Mouse (Mus musculus) C2C12 (cell line): ENCODE data around the gene Slc22a15. TPM values are rescaled to one million over a fixed set of nuclear protein-coding genes. Genes with fewer than 3 reads are reported as not detected.
"Not testable (repeated sequence)": the region's sequence is repeated elsewhere in the genome, so short reads cannot be mapped to it uniquely, and the experiment has no call there.

Experiments
- H3K27me3 ChIP-seq: one replicate; pipeline ENCODE4 v1.6.1; 2011; ENCODE audit not compliant: control insufficient read depth, insufficient read depth, insufficient read length
- H3K36me3 ChIP-seq: one replicate; pipeline ENCODE4 v1.6.1; 2011; ENCODE audit not compliant: control insufficient read depth, insufficient read depth
- H3K4me3 ChIP-seq: one replicate; pipeline ENCODE4 v1.5.1; 2011; ENCODE audit warnings: mild to moderate bottlenecking, control low read depth; ENCODE audit not compliant: poor library complexity, insufficient read depth, severe bottlenecking
- H3K79me2 ChIP-seq: one replicate; pipeline ENCODE4 v1.6.1; 2011; ENCODE audit not compliant: control insufficient read depth, insufficient read depth
- H3K79me3 ChIP-seq: one replicate; pipeline ENCODE4 v1.6.1; 2011; ENCODE audit warnings: low read depth, control low read depth
- H3ac ChIP-seq: one replicate; pipeline ENCODE3; 2011; ENCODE audit warnings: low read depth; ENCODE audit not compliant: control insufficient read depth, insufficient read length
- CEBPB ChIP-seq: IDR thresholded peaks from one replicate; pipeline ENCODE4 v1.6.1; 2011; ENCODE audit warnings: low read depth, mild to moderate bottlenecking, control low read depth, moderate library complexity
- CTCF ChIP-seq: IDR thresholded peaks from one replicate; pipeline ENCODE4 v1.5.1; 2011; ENCODE audit not compliant: control insufficient read depth, insufficient read depth, insufficient read length
- FOSL1 ChIP-seq: IDR thresholded peaks from one replicate; pipeline ENCODE4 v1.8.0; 2011; ENCODE audit warnings: mild to moderate bottlenecking, low read length; ENCODE audit not compliant: poor library complexity, insufficient read depth, severe bottlenecking
- MAX ChIP-seq: IDR thresholded peaks from one replicate; pipeline ENCODE4 v1.6.1; 2011; ENCODE audit warnings: mild to moderate bottlenecking, control low read depth
- MYOD1 ChIP-seq: IDR thresholded peaks from one replicate; pipeline ENCODE4 v1.6.1; 2011; ENCODE audit warnings: low read depth; ENCODE audit not compliant: control insufficient read depth, insufficient read length
- MYOG ChIP-seq: IDR thresholded peaks from one replicate; pipeline ENCODE4 v1.6.1; 2011; ENCODE audit not compliant: control insufficient read depth, insufficient read length; ENCODE audit errors: extremely low read depth
- USF1 ChIP-seq: IDR thresholded peaks from one replicate; pipeline ENCODE4 v1.6.1; 2011; ENCODE audit warnings: low read depth, mild to moderate bottlenecking, control low read depth, moderate library complexity
- polyA plus RNA-seq: library from polyadenylated mRNA; unstranded; fragments of >200 nt; fragmentation: generic; extraction: Trizol; gene quantifications from one replicate; pipeline ENCODE4 v1.2.1, GENCODE M21; 2012; ENCODE audit warnings: missing spikeins

Slc22a15 gene
- polyA plus RNA-seq, 1 experiment, result 7.9 TPM

GRCm38 (mm10) chr3:101831189-101831858 is 92.9 kb downstream of the Slc22a15 start:
- H3K79me2 ChIP-seq, result no peaks in the 10 kb centered on the region
- H3K27me3 ChIP-seq, result no peaks in the 10 kb centered on the region
- no peak overlapping the region for H3ac ChIP-seq
- no peak overlapping the region for H3K4me3 ChIP-seq
- H3K79me3 ChIP-seq, result no peaks in the 10 kb centered on the region
- TF ChIP-seq CEBPB (peak; percentile 58), MYOD1 (peak; percentile 89), MAX (no peak)
- H3K36me3 ChIP-seq, result no peaks in the 10 kb centered on the region

DNA sequence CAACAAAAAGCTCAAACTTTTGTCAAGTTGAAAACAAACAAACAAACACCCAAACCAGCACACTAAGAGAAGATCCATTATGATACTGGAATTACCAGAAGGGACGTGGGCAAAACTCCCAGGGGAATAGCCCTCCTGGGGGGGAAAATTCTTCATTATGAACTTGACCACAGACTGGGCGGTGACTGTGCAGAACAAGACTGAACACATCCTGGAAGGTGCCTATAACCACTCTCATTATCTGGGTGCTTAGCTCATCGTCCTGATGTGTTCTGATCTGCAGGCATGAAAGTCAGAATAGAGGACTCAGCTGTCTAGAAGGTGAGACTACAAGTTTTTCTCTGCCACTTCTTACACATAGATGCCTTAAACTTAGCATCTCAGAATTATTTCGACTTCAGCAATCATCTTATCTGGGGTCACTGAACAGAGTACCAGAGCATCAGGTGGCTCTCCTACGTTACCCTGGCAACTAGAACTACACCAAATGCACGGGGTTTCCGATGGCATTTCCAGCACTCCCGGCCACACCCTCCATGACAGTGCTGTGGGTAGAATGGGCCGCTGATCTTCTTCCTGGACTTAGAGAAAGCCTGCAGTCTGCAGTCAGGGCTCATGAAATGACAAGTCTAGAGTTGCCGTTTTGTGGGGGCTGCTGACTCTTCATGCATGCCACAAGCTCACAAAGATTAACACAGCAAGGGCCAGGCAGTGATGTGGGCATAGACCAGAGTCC is 94.2 kb downstream of the Slc22a15 start:
- H3K36me3 ChIP-seq, result no peaks in the 10 kb centered on the region
- no peaks in the 10 kb centered on the region for H3K27me3 ChIP-seq
- H3ac ChIP-seq, result no peak overlapping the region
- no peaks in the 10 kb centered on the region for H3K79me2 ChIP-seq
- no peak overlapping the region for H3K4me3 ChIP-seq
- TF ChIP-seq MYOD1 (no peak), CTCF (no peak), USF1 (no peak), CEBPB (no peak), MYOG (no peak), MAX (no peak), FOSL1 (no peak)
- H3K79me3 ChIP-seq, result no peaks in the 10 kb centered on the region

- H3K36me3 ChIP-seq, result no peaks in the 10 kb centered on the region
- TF ChIP-seq MAX (no peak), USF1 (no peak), FOSL1 (no peak), CTCF (no peak), CEBPB (no peak), MYOD1 (no peak), MYOG (no peak)
- no peaks in the 10 kb centered on the region for H3K79me3 ChIP-seq
- H3ac ChIP-seq, result no peak overlapping the region
- H3K79me2 ChIP-seq, result no peaks in the 10 kb centered on the region
- H3K27me3 ChIP-seq, result no peaks in the 10 kb centered on the region
- no peak overlapping the region for H3K4me3 ChIP-seq
Measured at GRCm38 (mm10) chr3:101828595-101828994, 95.7 kb downstream of the Slc22a15 start.

- TF ChIP-seq MYOD1 (no peak), USF1 (no peak), MYOG (no peak), CTCF (no peak), MAX (no peak), CEBPB (no peak), FOSL1 (no peak)
- Histone ChIP-seq H3K27me3 (no peaks in the 10 kb centered on the region), H3ac (no peak overlapping the region), H3K79me2 (no peaks in the 10 kb centered on the region), H3K36me3 (no peaks in the 10 kb centered on the region), H3K79me3 (no peaks in the 10 kb centered on the region), H3K4me3 (no peak overlapping the region)
Measured at GRCm38 (mm10) chr3:101827220-101827715, 97.0 kb downstream of the Slc22a15 start.

DNA sequence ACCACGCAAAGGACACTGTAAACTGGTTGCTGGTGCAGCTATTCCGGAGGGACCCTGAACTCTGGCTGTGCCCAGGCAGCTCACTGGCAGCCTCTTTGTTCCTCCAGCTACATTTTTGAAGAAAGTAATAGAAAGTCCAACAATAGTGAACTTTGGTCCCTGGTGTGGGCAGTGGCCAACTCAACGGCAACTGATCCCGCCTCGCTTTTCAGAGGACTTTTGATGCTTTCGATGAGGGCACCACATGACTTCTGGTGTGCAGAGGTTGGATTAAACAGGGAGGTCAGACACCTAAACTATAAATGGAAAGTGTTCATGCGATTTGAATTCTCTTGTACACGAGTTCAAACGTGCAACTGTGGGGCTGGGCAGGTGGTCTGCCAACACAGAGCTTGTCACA is 99.9 kb downstream of the Slc22a15 start:
- Histone ChIP-seq H3K36me3 (no peaks in the 10 kb centered on the region), H3ac (no peak overlapping the region), H3K4me3 (no peak overlapping the region), H3K27me3 (no peaks in the 10 kb centered on the region), H3K79me3 (no peaks in the 10 kb centered on the region), H3K79me2 (no peaks in the 10 kb centered on the region)
- TF ChIP-seq FOSL1, result no peak
- no peak for TF ChIP-seq USF1
- no peak for TF ChIP-seq CTCF
- no peak for TF ChIP-seq MYOD1
- no peak for TF ChIP-seq MAX
- no peak for TF ChIP-seq MYOG
- no peak for TF ChIP-seq CEBPB

GRCm38 (mm10) chr3:101822052-101822451 is 102.2 kb downstream of the Slc22a15 start:
- H3K4me3 ChIP-seq, result no peak overlapping the region

DNA sequence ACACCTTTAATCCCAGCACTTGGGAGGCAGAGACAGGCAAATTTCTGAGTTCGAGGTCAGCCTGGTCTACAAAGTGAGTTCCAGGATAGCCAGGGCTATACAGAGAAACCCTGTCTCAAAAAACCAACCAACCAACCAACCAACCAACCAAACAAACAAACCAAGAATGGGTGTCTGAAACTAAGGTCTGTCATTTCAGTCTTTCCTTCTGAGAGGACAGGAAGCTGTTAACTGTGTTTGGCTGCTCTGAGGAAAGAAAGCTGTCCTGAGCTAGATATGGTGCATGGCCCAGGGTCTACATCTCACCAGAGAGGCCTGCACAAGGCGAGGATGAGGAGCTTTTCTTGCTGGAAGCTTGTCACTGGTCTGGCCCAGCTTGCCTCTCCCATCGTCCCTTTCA is 103.5 kb downstream of the Slc22a15 start:
- not testable (repeated sequence) for H3ac ChIP-seq, H3K79me2 ChIP-seq, H3K27me3 ChIP-seq, H3K79me3 ChIP-seq, H3K4me3 ChIP-seq, H3K36me3 ChIP-seq

More at GRCm38 (mm10) chr3:101822052-101822451, 102.2 kb downstream of the Slc22a15 start:
- Histone ChIP-seq H3ac (no peak overlapping the region), H3K36me3 (no peaks in the 10 kb centered on the region), H3K27me3 (no peaks in the 10 kb centered on the region), H3K79me2 (no peaks in the 10 kb centered on the region), H3K79me3 (no peaks in the 10 kb centered on the region)
- no peak for TF ChIP-seq CTCF
- no peak for TF ChIP-seq MYOD1
- TF ChIP-seq USF1, result no peak
- no peak for TF ChIP-seq MAX
- no peak for TF ChIP-seq CEBPB
- TF ChIP-seq FOSL1, result no peak
- no peak for TF ChIP-seq MYOG
